Mouse (Mus musculus) embryo, embryonic 11.5 days (tissue): Measurements from ENCODE around the gene Ivd.
A peak's percentile ranks its signal among the peaks of the same experiment; 100 is the strongest.

ENCODE experiments used
- DNase-seq: peaks from one replicate; pipeline ENCODE4 v3.0.0-alpha.2; 2012; ENCODE audit warnings: low read depth, low spot score

The Ivd gene

DNA sequence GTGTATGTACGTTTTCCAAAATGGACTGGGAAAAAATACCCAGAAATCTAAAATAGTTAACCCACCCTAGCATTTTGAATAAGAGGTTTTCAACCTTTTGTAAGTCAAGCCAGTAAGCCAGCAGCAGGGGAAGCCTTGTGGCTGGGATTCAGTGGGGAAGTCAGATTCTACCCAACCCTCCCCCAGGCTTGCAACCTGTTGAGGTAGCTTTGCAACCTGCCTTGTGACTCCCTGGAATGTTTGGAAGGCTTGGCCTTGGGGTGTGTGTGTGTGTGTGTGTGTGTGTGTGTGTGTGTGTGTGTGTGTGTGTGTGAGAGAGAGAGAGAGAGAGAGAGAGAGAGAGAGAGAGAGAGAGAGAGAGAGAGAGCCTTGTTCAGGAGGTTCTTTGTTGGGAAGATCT, 47.4 kb downstream of the Ivd start:
- DNase-seq, result no peak

DNA sequence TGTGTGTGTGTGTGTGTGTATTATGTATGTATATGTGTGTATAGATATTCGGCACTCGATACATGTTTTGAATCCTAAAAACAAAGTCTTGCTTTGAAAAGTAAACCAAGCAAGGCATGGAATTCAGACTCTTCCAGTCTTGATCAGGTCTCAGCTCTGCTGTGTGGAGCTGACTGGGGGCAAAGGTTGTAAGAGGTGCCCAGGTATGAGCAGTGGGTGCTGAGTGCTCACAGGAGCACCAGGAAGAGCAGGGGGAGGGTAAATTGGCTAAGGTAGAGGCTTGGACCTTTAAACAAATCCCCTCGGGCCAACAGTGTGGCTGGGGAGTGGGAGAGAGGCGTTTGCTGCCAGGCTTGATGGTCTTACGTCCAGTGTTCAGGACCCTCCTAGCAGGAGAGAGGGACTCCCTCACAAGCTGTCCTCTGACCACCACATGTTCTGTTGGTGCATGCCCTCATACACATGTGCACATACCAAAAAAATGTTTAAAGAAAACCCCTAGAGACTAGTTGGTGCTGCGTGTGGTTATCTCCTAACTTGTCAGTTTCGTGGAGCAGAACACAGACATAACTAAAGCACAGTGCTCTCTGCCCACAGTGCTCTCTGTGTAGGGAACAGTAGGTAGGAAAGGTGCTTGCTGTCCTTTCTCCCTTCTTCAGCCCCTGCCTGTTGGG, 49.0 kb downstream of the Ivd start:
- DNase-seq, result no peak

DNA sequence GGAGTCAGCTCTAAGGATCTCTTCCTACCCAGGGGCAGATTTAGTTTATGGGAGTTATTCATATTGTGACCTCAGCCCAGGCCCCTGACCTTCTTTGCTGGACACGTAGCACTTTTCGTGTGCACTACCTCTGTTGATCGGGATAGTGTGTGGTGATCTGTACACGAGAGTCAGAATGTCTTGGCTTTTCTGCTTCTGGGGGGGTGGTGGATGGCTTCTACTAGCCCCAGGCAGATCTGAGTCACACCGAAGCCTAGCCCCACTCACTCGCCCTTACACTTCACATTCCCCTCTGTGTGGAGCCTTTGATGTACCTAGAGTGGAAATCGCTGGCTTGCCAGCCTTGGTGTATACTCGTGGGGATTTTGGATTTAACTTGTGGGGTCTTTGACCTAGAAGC, 51.0 kb downstream of the Ivd start:
- no peak for DNase-seq

DNA sequence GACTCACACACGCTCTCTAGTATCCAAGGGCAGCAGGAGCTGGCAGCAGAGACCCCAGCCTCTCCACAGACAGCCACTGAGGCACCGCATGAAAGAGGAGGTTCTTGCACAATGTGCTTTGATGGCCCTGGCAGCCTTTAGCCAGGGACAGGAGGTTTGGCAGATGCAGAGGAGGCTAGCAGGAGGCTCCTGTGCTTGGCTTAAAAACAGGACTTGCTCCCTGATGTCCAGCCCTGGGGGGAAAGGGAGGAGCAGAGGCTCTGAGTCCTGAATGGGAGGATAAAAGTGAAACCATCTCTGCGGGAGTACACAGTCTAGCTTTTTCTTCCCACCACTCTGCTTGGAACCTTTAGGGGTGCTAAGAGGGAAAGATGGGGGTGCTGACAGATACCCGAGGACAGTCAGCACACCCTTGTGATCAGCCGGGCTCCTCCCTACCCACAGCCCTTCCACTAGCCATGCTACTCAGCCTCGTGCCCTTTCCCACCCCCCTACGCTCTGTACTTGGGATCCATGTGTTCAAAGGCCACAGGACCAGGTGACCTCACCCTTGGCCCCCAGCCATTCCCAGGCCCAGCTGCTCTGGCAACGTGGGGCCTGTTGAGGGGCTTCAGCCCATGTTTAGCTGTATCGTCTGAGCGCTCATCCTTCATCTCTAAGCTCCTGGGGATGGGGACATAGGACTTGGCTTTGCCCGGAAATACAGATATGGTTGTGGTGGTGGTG, 52.0 kb downstream of the Ivd start:
- DNase-seq, result no peak

DNA sequence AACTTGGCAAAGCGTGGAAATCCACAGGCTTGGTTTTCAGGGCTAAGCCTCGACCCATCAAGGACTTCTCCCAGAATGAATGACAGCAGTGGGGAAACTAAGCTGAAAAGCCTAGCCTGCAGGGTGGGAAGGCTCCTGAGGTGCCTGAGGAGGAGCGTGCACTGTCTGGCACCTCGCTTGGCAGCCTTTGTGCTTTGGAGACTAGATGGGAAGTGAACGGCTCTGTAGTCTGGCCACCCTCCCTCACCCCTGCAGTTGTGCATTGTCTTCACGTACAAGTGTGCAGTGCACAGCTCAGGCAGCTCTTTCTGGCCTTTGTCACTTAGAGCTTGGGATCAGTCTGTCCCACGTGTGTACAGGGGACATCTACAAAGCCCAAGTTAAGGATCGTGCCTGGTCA, 52.9 kb downstream of the Ivd start:
- DNase-seq, result no peak

DNA sequence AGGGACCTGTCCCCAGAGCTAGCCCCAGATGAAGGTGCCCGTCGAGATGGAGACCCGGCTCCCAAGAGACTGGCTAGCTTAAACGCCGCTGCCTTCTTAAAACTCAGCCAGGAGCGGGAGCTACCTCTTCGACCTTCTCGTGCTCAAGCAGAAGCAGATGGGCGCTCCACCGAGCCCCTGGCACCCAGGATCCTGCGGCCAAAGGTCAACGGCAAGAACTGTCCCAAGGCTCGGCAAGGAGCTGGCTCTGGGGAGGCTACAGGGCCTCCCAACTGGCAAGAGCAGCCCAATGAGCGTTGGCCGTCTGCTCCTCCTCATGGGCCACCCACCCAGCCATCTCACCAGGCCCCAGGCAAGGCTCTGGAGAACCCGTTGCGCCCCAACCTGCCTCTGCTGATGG, 54.7 kb downstream of the Ivd start:
- no peak for DNase-seq

DNA sequence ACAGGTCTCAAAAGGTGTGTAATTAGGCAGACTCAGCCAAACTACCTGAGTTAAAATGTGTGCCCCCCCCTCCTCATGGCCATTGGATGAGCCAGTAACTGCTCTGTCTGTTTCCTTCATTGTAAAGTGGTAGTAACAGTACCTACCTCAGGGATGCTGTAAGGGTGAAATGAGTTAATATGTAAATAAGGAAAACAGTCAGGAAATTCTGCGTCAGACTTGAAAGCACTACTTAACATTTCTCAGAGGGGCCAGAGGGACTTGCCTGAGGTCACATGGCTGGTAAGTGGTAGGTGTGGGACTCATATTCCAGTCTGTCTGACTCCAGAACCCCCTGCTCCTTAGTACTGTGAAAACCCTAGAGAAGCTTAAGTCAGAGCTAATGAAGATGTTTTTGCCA, 56.8 kb downstream of the Ivd start:
- DNase-seq, result no peak

DNA sequence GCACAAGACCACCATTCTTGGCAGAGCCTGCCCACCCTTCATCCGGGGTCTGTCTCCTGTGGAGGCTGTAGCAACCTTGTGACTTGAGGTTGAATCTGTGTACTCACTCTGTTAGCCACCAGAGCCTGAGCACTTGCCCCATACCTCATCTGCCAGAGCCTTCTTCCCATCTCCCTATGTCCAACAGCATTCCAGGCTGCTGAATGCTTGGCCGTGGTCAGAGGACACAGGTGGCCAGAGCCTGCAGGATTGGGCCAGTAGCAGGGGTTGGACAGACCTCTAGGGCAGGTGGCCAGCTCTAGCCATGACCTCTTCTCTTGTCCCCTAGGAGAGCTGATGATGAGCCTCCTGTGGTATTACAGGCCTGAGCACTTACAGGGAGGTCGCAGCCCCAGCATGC, 58.7 kb downstream of the Ivd start:
- DNase-seq, result no peak

DNA sequence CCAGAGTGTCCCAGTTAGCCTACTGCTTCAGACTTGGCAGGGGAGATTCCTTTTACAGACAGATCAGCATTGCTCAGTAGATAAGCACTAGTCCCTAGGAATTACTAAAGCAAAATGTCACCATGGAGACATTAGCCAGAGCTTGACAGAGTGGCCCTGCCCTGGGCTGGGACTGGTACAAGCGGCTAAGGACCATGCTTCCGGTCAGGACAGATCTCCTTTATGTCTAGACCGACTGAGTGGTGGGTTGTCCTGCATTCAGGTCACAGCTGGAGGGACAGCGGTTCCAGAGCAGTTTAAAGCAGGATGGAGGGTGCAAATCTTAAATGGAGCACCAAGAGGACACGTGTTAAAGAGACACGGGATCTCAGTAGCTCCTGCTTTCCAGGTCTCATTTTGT, 64.2 kb downstream of the Ivd start:
- no peak for DNase-seq

DNA sequence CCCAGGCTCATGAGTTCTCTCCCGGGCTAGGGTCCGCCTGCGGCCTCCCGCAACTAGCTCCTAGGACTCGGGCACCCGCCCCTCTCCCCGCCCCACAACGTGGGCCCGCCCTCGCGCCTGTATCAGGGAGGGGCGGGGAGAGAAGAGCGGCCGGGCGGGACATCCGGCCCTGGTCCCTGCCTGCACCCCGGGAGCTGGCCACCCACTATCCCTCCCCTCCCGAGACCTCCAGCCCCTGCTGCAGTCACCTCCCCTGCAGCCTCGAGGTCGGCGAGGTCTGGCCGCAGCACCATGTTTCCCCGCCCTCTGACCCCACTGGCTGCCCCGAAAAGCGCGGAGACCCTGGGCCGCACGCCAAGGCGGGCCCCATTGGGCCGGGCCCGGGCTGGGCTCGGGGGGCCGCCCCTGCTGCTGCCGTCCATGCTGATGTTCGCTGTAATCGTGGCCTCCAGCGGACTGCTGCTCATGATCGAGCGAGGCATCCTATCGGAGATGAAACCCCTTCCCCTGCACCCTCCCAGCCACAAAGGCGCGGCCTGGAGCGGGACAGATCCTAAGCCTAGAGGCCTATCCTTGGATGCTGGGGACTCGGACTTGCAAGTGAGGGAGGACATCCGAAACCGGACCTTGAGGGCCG, 64.7 kb downstream of the Ivd start, which contains the start of gene Chst14:
Chst14 (plus strand) TSS at position 136 of the 637 bp plus-strand sequence.
- peak; percentile 63 for DNase-seq

DNA sequence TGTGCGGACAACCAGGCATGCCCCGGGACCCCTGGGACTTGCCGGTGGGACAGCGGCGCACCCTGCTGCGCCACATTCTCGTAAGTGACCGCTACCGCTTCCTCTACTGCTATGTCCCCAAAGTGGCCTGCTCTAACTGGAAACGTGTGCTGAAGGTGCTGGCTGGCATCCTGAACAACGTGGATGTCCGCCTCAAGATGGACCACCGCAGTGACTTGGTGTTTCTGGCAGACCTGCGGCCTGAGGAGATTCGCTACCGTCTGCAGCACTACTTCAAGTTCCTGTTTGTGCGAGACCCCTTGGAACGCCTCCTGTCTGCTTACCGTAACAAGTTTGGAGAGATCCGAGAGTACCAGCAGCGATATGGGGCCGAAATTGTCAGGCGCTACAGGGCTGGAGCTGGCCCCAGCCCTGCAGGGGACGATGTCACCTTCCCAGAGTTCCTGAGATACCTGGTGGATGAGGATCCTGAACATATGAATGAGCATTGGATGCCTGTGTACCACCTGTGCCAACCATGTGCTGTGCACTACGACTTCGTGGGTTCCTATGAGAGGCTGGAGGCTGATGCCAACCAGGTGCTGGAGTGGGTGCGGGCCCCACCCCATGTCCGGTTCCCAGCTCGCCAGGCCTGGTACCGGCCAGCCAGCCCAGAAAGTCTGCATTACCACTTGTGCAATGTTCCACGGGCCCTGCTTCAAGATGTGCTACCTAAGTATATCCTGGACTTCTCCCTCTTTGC, 65.4 kb downstream of the Ivd start:
- DNase-seq, result no peak
